Mouse (Mus musculus) limb, embryonic 14.5 days (tissue): ENCODE measurements around the gene Susd1. TPM values are rescaled to one million over a fixed set of nuclear protein-coding genes. Genes with fewer than 3 reads are reported as not detected.

Experiments
- ATAC-seq: fragments of 200-750 bp; cut with Nextera tagmentation; 2 replicates; pipeline ENCODE4 v1.8.0; 2017; ENCODE audit warnings: low read depth, moderate number of reproducible peaks, moderate TSS enrichment; ENCODE audit not compliant: low FRiP score
- DNase-seq: peaks from one replicate; pipeline ENCODE4 v3.0.0-alpha.2; 2015; ENCODE audit warnings: low spot score
- H3K27ac ChIP-seq: fragments of 300-500 bp; sonication (generic); replicated peaks from 2 replicates; pipeline ENCODE4 v1.5.1; 2014; ENCODE audit warnings: low read depth, mild to moderate bottlenecking, low read length, moderate library complexity, mixed read lengths
- H3K27me3 ChIP-seq: fragments of 300-500 bp; sonication (generic); 2 replicates; pipeline ENCODE4 v1.6.1; 2014; ENCODE audit warnings: low read length, mixed read lengths; ENCODE audit not compliant: control insufficient read depth, insufficient read depth
- H3K36me3 ChIP-seq: fragments of 300-500 bp; sonication (generic); 2 replicates; pipeline ENCODE4 v1.6.1; 2014; ENCODE audit warnings: mild to moderate bottlenecking, low read length, moderate library complexity, mixed read lengths; ENCODE audit not compliant: control insufficient read depth, insufficient read depth
- H3K4me1 ChIP-seq: fragments of 300-500 bp; sonication (generic); 2 replicates; pipeline ENCODE4 v1.6.1; 2014; ENCODE audit warnings: antibody characterized with exemption, low read length, mixed read lengths; ENCODE audit not compliant: control insufficient read depth, insufficient read depth
- H3K4me2 ChIP-seq: fragments of 300-500 bp; sonication (generic); replicated peaks from 2 replicates; pipeline ENCODE4 v1.6.1; 2014; ENCODE audit warnings: low read depth, mild to moderate bottlenecking, low read length, moderate library complexity; ENCODE audit not compliant: severe bottlenecking
- H3K4me3 ChIP-seq: fragments of 300-500 bp; sonication (generic); replicated peaks from 2 replicates; pipeline ENCODE4 v1.5.1; 2014; ENCODE audit warnings: low read length
- H3K9ac ChIP-seq: fragments of 300-500 bp; sonication (generic); 2 replicates; pipeline ENCODE4 v1.6.1; 2014; ENCODE audit warnings: mild to moderate bottlenecking, low read depth, low read length, moderate library complexity; ENCODE audit not compliant: severe bottlenecking
- H3K9me3 ChIP-seq: fragments of 300-500 bp; sonication (generic); 2 replicates; pipeline ENCODE4 v1.6.1; 2016; ENCODE audit warnings: low read length; ENCODE audit not compliant: control insufficient read depth
- POLR2A ChIP-seq: fragments of 200-500 bp; IDR thresholded peaks from 2 replicates; pipeline ENCODE4 v1.8.0; 2012; ENCODE audit warnings: inconsistent platforms, mild to moderate bottlenecking, moderate library complexity, borderline replicate concordance; ENCODE audit not compliant: insufficient read depth, insufficient read length; ENCODE audit errors: extremely low read depth
- WGBS: fragments of 180-500 bp; shearing (Covaris S2); extraction: QIAGEN DNeasy Blood & Tissue Kit; methylation state at CpG from one replicate; pipeline ENCODE4 v1.1.7; 2014; 5-methylcytosine and 5-hydroxymethylcytosine counted together
- polyA plus RNA-seq, 2 experiments: library from polyadenylated mRNA; depleted of rRNA in 1 of 2; stranded (reverse) in 1 of 2; unstranded in 1 of 2; fragments of >200 nt; fragmentation: Nextera tagmentation in 1 of 2; extraction: Ambion mirVana in 1 of 2; gene quantifications; 2 replicates each; pipeline versions ENCODE4 v1.2.1 to v1.2.3; 2012 to 2014

Susd1 gene
- polyA plus RNA-seq, 2 experiments: 2.3 to 5.6 TPM

- Histone ChIP-seq H3K27me3 (no peaks in the 10 kb centered on the region), H3K36me3 (no peaks in the 10 kb centered on the region), H3K4me1 (peaks cover 2% of the 10 kb centered on the region; the same call in 1 of the 2 replicates), H3K27ac (no peak overlapping the region), H3K4me3 (no peak overlapping the region), H3K9ac (no peak overlapping the region), H3K4me2 (no peak overlapping the region), H3K9me3 (no peaks in the 10 kb centered on the region)
- ATAC-seq (no peak), DNase-seq (peak; percentile 51)
- no peak for TF ChIP-seq POLR2A
- 78% methylated on average over 13 of the region's 13 CpGs for WGBS
Observed at GRCm38 (mm10) chr4:59381007-59381743, 57.3 kb downstream of the Susd1 start.

GRCm38 (mm10) chr4:59380478-59380877 is 58.0 kb downstream of the Susd1 start:
- H3K36me3 ChIP-seq: no peaks in the 10 kb centered on the region
- WGBS: 80% methylated on average over 4 of the region's 4 CpGs
- H3K9ac ChIP-seq: no peak overlapping the region
- no peak overlapping the region for H3K4me2 ChIP-seq
- DNase-seq (no peak), ATAC-seq (no peak)
- no peak overlapping the region for H3K27ac ChIP-seq
- peaks cover 2% of the 10 kb centered on the region; the same call in 1 of the 2 replicates for H3K4me1 ChIP-seq
- no peaks in the 10 kb centered on the region for H3K9me3 ChIP-seq
- no peak overlapping the region for H3K4me3 ChIP-seq
- H3K27me3 ChIP-seq: no peaks in the 10 kb centered on the region
- no peak for TF ChIP-seq POLR2A

GRCm38 (mm10) chr4:59379876-59380275 is 58.6 kb downstream of the Susd1 start:
- no peaks in the 10 kb centered on the region for H3K9me3 ChIP-seq
- no peak overlapping the region for H3K4me2 ChIP-seq
- H3K4me1 ChIP-seq: peaks cover 2% of the 10 kb centered on the region; the same call in 1 of the 2 replicates
- no peaks in the 10 kb centered on the region for H3K27me3 ChIP-seq
- ATAC-seq (no peak), DNase-seq (no peak)
- H3K9ac ChIP-seq: no peak overlapping the region
- no peak overlapping the region for H3K4me3 ChIP-seq
- WGBS: 84% methylated on average over 5 of the region's 5 CpGs
- TF ChIP-seq POLR2A: no peak
- H3K36me3 ChIP-seq: no peaks in the 10 kb centered on the region
- H3K27ac ChIP-seq: no peak overlapping the region

- Histone ChIP-seq H3K9ac (no peak overlapping the region), H3K27ac (no peak overlapping the region), H3K4me2 (no peak overlapping the region), H3K4me1 (peaks cover 2% of the 10 kb centered on the region; the same call in 1 of the 2 replicates), H3K36me3 (no peaks in the 10 kb centered on the region), H3K9me3 (no peaks in the 10 kb centered on the region), H3K27me3 (no peaks in the 10 kb centered on the region), H3K4me3 (no peak overlapping the region)
- ATAC-seq: no peak
- TF ChIP-seq POLR2A: no peak
- DNase-seq: no peak
- 87% methylated on average over 4 of the region's 4 CpGs for WGBS
Observed at GRCm38 (mm10) chr4:59378631-59379030, 59.8 kb downstream of the Susd1 start.

GRCm38 (mm10) chr4:59374271-59374938 is 64.0 kb downstream of the Susd1 start:
- H3K4me2 ChIP-seq: no peak overlapping the region

More at GRCm38 (mm10) chr4:59374271-59374938, 64.0 kb downstream of the Susd1 start:
- DNase-seq (no peak), ATAC-seq (no peak)
- Histone ChIP-seq H3K4me1 (no peaks in the 10 kb centered on the region), H3K27ac (no peak overlapping the region), H3K36me3 (no peaks in the 10 kb centered on the region), H3K9ac (no peak overlapping the region), H3K27me3 (no peaks in the 10 kb centered on the region), H3K4me3 (no peak overlapping the region), H3K9me3 (no peaks in the 10 kb centered on the region)
- no peak for TF ChIP-seq POLR2A
- 64% methylated on average over 10 of the region's 10 CpGs for WGBS
